Mouse (Mus musculus) granulocyte monocyte progenitor cell, adult 5-6 weeks (primary cell): ENCODE data around the gene Rwdd2b. TPM values are rescaled to one million over a fixed set of nuclear protein-coding genes. Genes with fewer than 3 reads are reported as not detected.

Experiments
- ATAC-seq: replicated peaks from 2 replicates; pipeline ENCODE4 v1.8.0; 2016; ENCODE audit warnings: mild to moderate bottlenecking, moderate TSS enrichment, inconsistent platforms; ENCODE audit not compliant: poor library complexity, severe bottlenecking
- total RNA-seq, 2 experiments: library from RNA; stranded (forward) in 1 of 2; stranded (reverse) in 1 of 2; fragments of 200-712, 200-1000 nt in 1 of 2; fragments of >200 nt in 1 of 2; fragmentation: Nextera tagmentation in 1 of 2; gene quantifications; 2 replicates each; pipeline ENCODE4 v1.2.3; 2014 to 2017

Rwdd2b gene
- total RNA-seq, 2 experiments from 2014 or later: 16.9 to 17.5 TPM

GRCm38 (mm10) chr16:87432033-87432814 is 8.1 kb downstream of the Rwdd2b start, which contains the start of gene Ltn1:
Gene Ltn1, minus strand, starts transcription at chr16:87432612.
- ATAC-seq: peak; percentile 97

GRCm38 (mm10) chr16:87427516-87427915 is 12.9 kb downstream of the Rwdd2b start:
- ATAC-seq: no peak

- peak; percentile 88 for ATAC-seq
Measured at GRCm38 (mm10) chr16:87420662-87421061, 19.7 kb downstream of the Rwdd2b start.

GRCm38 (mm10) chr16:87405001-87405400 is 35.4 kb downstream of the Rwdd2b start:
- peak; percentile 99 for ATAC-seq

GRCm38 (mm10) chr16:87393813-87394548 is 46.4 kb downstream of the Rwdd2b start:
- ATAC-seq: peak; percentile 95

GRCm38 (mm10) chr16:87387444-87387977 is 52.9 kb downstream of the Rwdd2b start:
- no peak for ATAC-seq

GRCm38 (mm10) chr16:87384366-87384765 is 56.0 kb downstream of the Rwdd2b start:
- no peak for ATAC-seq

Other genes starting within 250 kb of the Rwdd2b start
- 7.8 and 19.6 TPM in 2 replicates for gene N6amt1, start 86.4 kb downstream of the Rwdd2b start, total RNA-seq (2014; fragmentation: Nextera tagmentation)
- 10.0 and 13.2 TPM in 2 replicates for gene N6amt1, start 86.4 kb downstream of the Rwdd2b start, total RNA-seq (2017)
- 25.6 and 31.2 TPM in 2 replicates for gene Ltn1, start 8.0 kb downstream of the Rwdd2b start, total RNA-seq (2014; fragmentation: Nextera tagmentation)
- gene Ltn1, start 8.0 kb downstream of the Rwdd2b start, total RNA-seq (2017): 28.5 and 28.6 TPM in 2 replicates
- gene Usp16, start 14.1 kb upstream of the Rwdd2b start, total RNA-seq (2014; fragmentation: Nextera tagmentation): 72.4 and 73.8 TPM in 2 replicates
- 120 and 133 TPM in 2 replicates for gene Usp16, start 14.1 kb upstream of the Rwdd2b start, total RNA-seq (2017)
- 288 and 293 TPM in 2 replicates for gene Cct8, start 55.3 kb upstream of the Rwdd2b start, total RNA-seq (2014; fragmentation: Nextera tagmentation)
- 889 and 1,095 TPM in 2 replicates for gene Cct8, start 55.3 kb upstream of the Rwdd2b start, total RNA-seq (2017)
- gene Map3k7cl, start 112.8 kb upstream of the Rwdd2b start, total RNA-seq (2014; fragmentation: Nextera tagmentation): not detected in 2 replicates
- not detected in 2 replicates for gene Map3k7cl, start 112.8 kb upstream of the Rwdd2b start, total RNA-seq (2017)